Mouse (Mus musculus) forebrain, embryonic 12.5 days (tissue): ENCODE measurements around the gene Mkrn2. TPM values are rescaled to one million over a fixed set of nuclear protein-coding genes. Genes with fewer than 3 reads are reported as not detected.
A peak's percentile ranks its signal among the peaks of the same experiment; 100 is the strongest.

ENCODE experiments used
- ATAC-seq: fragments of 200-750 bp; cut with Nextera tagmentation; 2 replicates; pipeline ENCODE4 v1.8.0; 2017; ENCODE audit warnings: moderate TSS enrichment; ENCODE audit not compliant: low FRiP score
- H3K27ac ChIP-seq: fragments of 300-500 bp; sonication (generic); 2 replicates; pipeline ENCODE4 v1.5.1; 2016; ENCODE audit warnings: mild to moderate bottlenecking
- H3K27me3 ChIP-seq: fragments of 300-500 bp; sonication (generic); 2 replicates; pipeline ENCODE4 v1.6.1; 2016; ENCODE audit warnings: mild to moderate bottlenecking
- H3K36me3 ChIP-seq: fragments of 300-500 bp; sonication (generic); replicated peaks from 2 replicates; pipeline ENCODE4 v1.6.1; 2016; ENCODE audit warnings: mild to moderate bottlenecking
- H3K4me1 ChIP-seq: fragments of 300-500 bp; sonication (generic); 2 replicates; pipeline ENCODE4 v1.6.1; 2016
- H3K4me2 ChIP-seq: fragments of 300-500 bp; sonication (generic); 2 replicates; pipeline ENCODE4 v1.6.1; 2016; ENCODE audit warnings: mild to moderate bottlenecking, moderate library complexity
- H3K4me3 ChIP-seq: fragments of 300-500 bp; sonication (generic); replicated peaks from 2 replicates; pipeline ENCODE4 v1.5.1; 2016; ENCODE audit warnings: mild to moderate bottlenecking
- H3K9ac ChIP-seq: fragments of 300-500 bp; sonication (generic); 2 replicates; pipeline ENCODE4 v1.6.1; 2016; ENCODE audit warnings: mild to moderate bottlenecking
- H3K9me3 ChIP-seq: fragments of 300-500 bp; sonication (generic); 2 replicates; pipeline ENCODE4 v1.6.1; 2016
- WGBS: fragments of 180-500 bp; shearing (Covaris S2); methylation state at CpG from one replicate; pipeline ENCODE4 v1.1.7; 2016; 5-methylcytosine and 5-hydroxymethylcytosine counted together
- polyA plus RNA-seq: library from polyadenylated mRNA; unstranded; fragments of >200 nt; fragmentation: Nextera tagmentation; extraction: Ambion mirVana; gene quantifications from 2 replicates; pipeline ENCODE4 v1.2.1, GENCODE M21; 2016

Mkrn2 gene
- polyA plus RNA-seq = 26.5 and 28.2 TPM in 2 replicates

- Histone ChIP-seq H3K4me2 (peak within 1 kb of the TSS; percentile 73), H3K4me1 (peaks cover 12% of the 10 kb centered on the region), H3K27ac (peak within 1 kb of the TSS; percentile 70), H3K9ac (peak within 1 kb of the TSS; percentile 91), H3K27me3 (no peaks in the 10 kb centered on the region), H3K9me3 (no peaks in the 10 kb centered on the region), H3K4me3 (peak within 1 kb of the TSS; percentile 96), H3K36me3 (no peaks in the 10 kb centered on the region)
- WGBS = under 1% methylated on average over 53 of the region's 61 CpGs
- ATAC-seq = peak; percentile 96
Observed at GRCm38 (mm10) chr6:115601715-115602523, at the start of gene Mkrn2. Gene Mkrn2, plus strand, starts transcription at chr6:115601902.

GRCm38 (mm10) chr6:115555485-115555884, 46.2 kb upstream of the Mkrn2 start:
- H3K4me2 ChIP-seq = no peak overlapping the region
- H3K4me1 ChIP-seq = no peaks in the 10 kb centered on the region
- no peak overlapping the region for H3K9ac ChIP-seq
- H3K36me3 ChIP-seq = peaks cover 57% of the 10 kb centered on the region
- H3K4me3 ChIP-seq = no peak overlapping the region
- no peaks in the 10 kb centered on the region for H3K27me3 ChIP-seq
- 84% methylated on average over 5 of the region's 5 CpGs for WGBS
- no peaks in the 10 kb centered on the region for H3K9me3 ChIP-seq
- ATAC-seq = no peak
- no peak overlapping the region for H3K27ac ChIP-seq

- Histone ChIP-seq H3K9me3 (no peaks in the 10 kb centered on the region), H3K36me3 (peaks cover 65% of the 10 kb centered on the region), H3K4me1 (no peaks in the 10 kb centered on the region), H3K9ac (no peak overlapping the region), H3K4me3 (no peak overlapping the region), H3K4me2 (no peak overlapping the region), H3K27ac (no peak overlapping the region), H3K27me3 (no peaks in the 10 kb centered on the region)
- no peak for ATAC-seq
- 94% methylated on average over 2 of the region's 2 CpGs for WGBS
Observed at GRCm38 (mm10) chr6:115558176-115558575, 43.5 kb upstream of the Mkrn2 start.

GRCm38 (mm10) chr6:115559651-115560632, 41.8 kb upstream of the Mkrn2 start:
- H3K9ac ChIP-seq = no peak overlapping the region
- peaks cover 56% of the 10 kb centered on the region for H3K36me3 ChIP-seq
- 84% methylated on average over 21 of the region's 21 CpGs for WGBS
- H3K27ac ChIP-seq = no peak overlapping the region
- H3K4me1 ChIP-seq = no peaks in the 10 kb centered on the region
- ATAC-seq = no peak
- H3K4me3 ChIP-seq = no peak overlapping the region
- no peak overlapping the region for H3K4me2 ChIP-seq
- no peaks in the 10 kb centered on the region for H3K27me3 ChIP-seq
- no peaks in the 10 kb centered on the region for H3K9me3 ChIP-seq

GRCm38 (mm10) chr6:115565479-115566045, 36.1 kb upstream of the Mkrn2 start:
- no peak for ATAC-seq
- Histone ChIP-seq H3K9ac (no peak overlapping the region), H3K4me3 (no peak overlapping the region), H3K9me3 (no peaks in the 10 kb centered on the region), H3K36me3 (peaks cover 78% of the 10 kb centered on the region), H3K27ac (no peak overlapping the region), H3K4me1 (no peaks in the 10 kb centered on the region), H3K4me2 (no peak overlapping the region), H3K27me3 (no peaks in the 10 kb centered on the region)
- WGBS = 91% methylated on average over 6 of the region's 6 CpGs

GRCm38 (mm10) chr6:115574171-115574570, 27.5 kb upstream of the Mkrn2 start:
- 91% methylated on average over 7 of the region's 7 CpGs for WGBS
- peaks cover 66% of the 10 kb centered on the region for H3K36me3 ChIP-seq

GRCm38 (mm10) chr6:115577407-115577806, 24.3 kb upstream of the Mkrn2 start:
- Histone ChIP-seq H3K4me3 (no peak overlapping the region), H3K9me3 (no peaks in the 10 kb centered on the region), H3K4me2 (no peak overlapping the region), H3K36me3 (peaks cover 60% of the 10 kb centered on the region), H3K27ac (no peak overlapping the region), H3K27me3 (no peaks in the 10 kb centered on the region), H3K4me1 (no peaks in the 10 kb centered on the region), H3K9ac (no peak overlapping the region)
- WGBS = 89% methylated on average over 5 of the region's 5 CpGs
- no peak for ATAC-seq

More at GRCm38 (mm10) chr6:115574171-115574570, 27.5 kb upstream of the Mkrn2 start:
- Histone ChIP-seq H3K9ac (no peak overlapping the region), H3K4me3 (no peak overlapping the region), H3K27ac (no peak overlapping the region), H3K9me3 (no peaks in the 10 kb centered on the region), H3K4me1 (no peaks in the 10 kb centered on the region), H3K27me3 (no peaks in the 10 kb centered on the region), H3K4me2 (no peak overlapping the region)
- ATAC-seq = no peak

GRCm38 (mm10) chr6:115577941-115578340, 23.8 kb upstream of the Mkrn2 start:
- Histone ChIP-seq H3K9me3 (no peaks in the 10 kb centered on the region), H3K9ac (no peak overlapping the region), H3K27me3 (no peaks in the 10 kb centered on the region), H3K27ac (no peak overlapping the region), H3K4me2 (no peak overlapping the region), H3K4me3 (no peak overlapping the region), H3K36me3 (peaks cover 60% of the 10 kb centered on the region), H3K4me1 (no peaks in the 10 kb centered on the region)
- WGBS = 87% methylated on average over 9 of the region's 9 CpGs
- ATAC-seq = no peak

GRCm38 (mm10) chr6:115580810-115581209, 20.9 kb upstream of the Mkrn2 start:
- H3K36me3 ChIP-seq = peaks cover 46% of the 10 kb centered on the region
- no peak overlapping the region for H3K27ac ChIP-seq
- 84% methylated on average over 3 of the region's 3 CpGs for WGBS
- no peak overlapping the region for H3K9ac ChIP-seq
- H3K4me3 ChIP-seq = no peak overlapping the region
- no peak overlapping the region for H3K4me2 ChIP-seq
- H3K9me3 ChIP-seq = no peaks in the 10 kb centered on the region
- no peaks in the 10 kb centered on the region for H3K27me3 ChIP-seq
- ATAC-seq = no peak
- H3K4me1 ChIP-seq = no peaks in the 10 kb centered on the region

- no peak for ATAC-seq
- Histone ChIP-seq H3K4me2 (no peak overlapping the region), H3K36me3 (peaks cover 30% of the 10 kb centered on the region), H3K4me1 (no peaks in the 10 kb centered on the region), H3K9me3 (no peaks in the 10 kb centered on the region), H3K27ac (no peak overlapping the region), H3K4me3 (no peak overlapping the region), H3K9ac (no peak overlapping the region), H3K27me3 (no peaks in the 10 kb centered on the region)
- 79% methylated on average over 10 of the region's 10 CpGs for WGBS
Observed at GRCm38 (mm10) chr6:115582328-115583115, 19.2 kb upstream of the Mkrn2 start.

- H3K27ac ChIP-seq = no peak overlapping the region
- no peak for ATAC-seq
- H3K4me2 ChIP-seq = no peak overlapping the region
- H3K9me3 ChIP-seq = no peaks in the 10 kb centered on the region
- no peak overlapping the region for H3K4me3 ChIP-seq
- no peaks in the 10 kb centered on the region for H3K4me1 ChIP-seq
- no peak overlapping the region for H3K9ac ChIP-seq
- WGBS = 85% methylated on average over 6 of the region's 6 CpGs
- peaks cover 19% of the 10 kb centered on the region for H3K36me3 ChIP-seq
- no peaks in the 10 kb centered on the region for H3K27me3 ChIP-seq
Observed at GRCm38 (mm10) chr6:115583430-115584125, 18.1 kb upstream of the Mkrn2 start.
